In genomic region chr5:51039713-51040178, GRCm38 (mm10) we compare ENCODE assay signal across 9 mouse cellular contexts.
DNase-seq lines count a peak whose midpoint lies in the region; ATAC-seq and TF ChIP-seq lines count a peak whose summit lies in the region.
"Had no signal": no experiment of that assay in that cellular context is flagged by ENCODE, and none has a peak within 500 bp of the region (broad histone marks: within the 10 kb centered on the region; RNA-seq: fewer than 3 reads in every experiment).

No protein-coding gene starts in this region.

- no peak overlapping the region for H3K4me2 ChIP-seq in hindbrain, postnatal 0 days (ENCODE audit: low read depth, low read length)
- H3K4me2 ChIP-seq in hindbrain, embryonic 12.5 days (replicated peaks), result no peak overlapping the region
- H3K4me2 ChIP-seq in kidney, embryonic 14.5 days (replicated peaks; ENCODE audit: low read depth, low read length), result no peak overlapping the region
- H3K4me2 ChIP-seq in midbrain, embryonic 11.5 days, result no peak overlapping the region
- H3K4me2 ChIP-seq: neural tube, embryonic 12.5 days had no signal

- no peaks in the 10 kb centered on the region for H3K27me3 ChIP-seq in hindbrain, postnatal 0 days (ENCODE audit: insufficient read depth, low read length)
- H3K27me3 ChIP-seq in hindbrain, embryonic 12.5 days, result no peaks in the 10 kb centered on the region
- no peaks in the 10 kb centered on the region for H3K27me3 ChIP-seq in kidney, embryonic 14.5 days (ENCODE audit: control insufficient read depth, insufficient read depth, low read length)
- H3K27me3 ChIP-seq in midbrain, embryonic 11.5 days (ENCODE audit: control insufficient read depth, insufficient read depth, low read length), result no peaks in the 10 kb centered on the region
- H3K27me3 ChIP-seq: neural tube, embryonic 12.5 days had no signal

- DNase-seq in hindbrain, postnatal 0 days (ENCODE audit: low spot score), result peak; percentile 21
- peak; percentile 17 to 19 for DNase-seq in cerebellum, postnatal 10 days
- DNase-seq in mesoderm, embryonic 11.5 days (ENCODE audit: low read depth, low spot score), result peak; percentile 4
- no peak for DNase-seq in right cerebral cortex, adult 18-20 months
- DNase-seq in midbrain, embryonic 11.5 days (ENCODE audit: low spot score, missing footprints), result no peak
- DNase-seq in layer of hippocampus, adult 9-11 months, result no peak

- no peak overlapping the region for H3K4me3 ChIP-seq in hindbrain, postnatal 0 days (ENCODE audit: low read length)
- no peak overlapping the region for H3K4me3 ChIP-seq in hindbrain, embryonic 12.5 days
- no peak overlapping the region for H3K4me3 ChIP-seq in kidney, embryonic 14.5 days (ENCODE audit: low read length)
- H3K4me3 ChIP-seq in midbrain, embryonic 11.5 days (ENCODE audit: low read depth, low read length), result no peak overlapping the region
- H3K4me3 ChIP-seq: neural tube, embryonic 12.5 days had no signal

- no peaks in the 10 kb centered on the region for H3K4me1 ChIP-seq in hindbrain, postnatal 0 days (ENCODE audit: insufficient read depth, low read length)
- no peaks in the 10 kb centered on the region for H3K4me1 ChIP-seq in hindbrain, embryonic 12.5 days
- no peaks in the 10 kb centered on the region for H3K4me1 ChIP-seq in kidney, embryonic 14.5 days (ENCODE audit: control insufficient read depth, insufficient read depth, low read length)
- H3K4me1 ChIP-seq in midbrain, embryonic 11.5 days (ENCODE audit: control insufficient read depth, insufficient read depth, low read length), result no peaks in the 10 kb centered on the region
- H3K4me1 ChIP-seq: neural tube, embryonic 12.5 days had no signal

- WGBS in hindbrain, postnatal 0 days, result 86% methylated on average over 5 of the region's 5 CpGs
- 82% methylated on average over 5 of the region's 5 CpGs for WGBS in hindbrain, embryonic 12.5 days
- 61% methylated on average over 5 of the region's 5 CpGs for WGBS in kidney, embryonic 14.5 days
- WGBS in midbrain, embryonic 11.5 days, result 83% methylated on average over 5 of the region's 5 CpGs

- no peaks in the 10 kb centered on the region for H3K9me3 ChIP-seq in hindbrain, postnatal 0 days (ENCODE audit: low read length)
- no peaks in the 10 kb centered on the region for H3K9me3 ChIP-seq in hindbrain, embryonic 12.5 days (replicated peaks)
- H3K9me3 ChIP-seq in kidney, embryonic 14.5 days (ENCODE audit: control insufficient read depth, low read length), result no peaks in the 10 kb centered on the region
- no peaks in the 10 kb centered on the region for H3K9me3 ChIP-seq in midbrain, embryonic 11.5 days (ENCODE audit: control insufficient read depth, low read length)
- H3K9me3 ChIP-seq: neural tube, embryonic 12.5 days had no signal

- H3K27ac ChIP-seq in hindbrain, postnatal 0 days, result no peak overlapping the region
- no peak overlapping the region for H3K27ac ChIP-seq in hindbrain, embryonic 12.5 days
- no peak overlapping the region for H3K27ac ChIP-seq in kidney, embryonic 14.5 days (ENCODE audit: low read depth, low read length)
- no peak overlapping the region for H3K27ac ChIP-seq in midbrain, embryonic 11.5 days (ENCODE audit: low read depth, low read length)
- H3K27ac ChIP-seq: neural tube, embryonic 12.5 days had no signal

- TF ChIP-seq CTCF in hindbrain, postnatal 0 days (IDR thresholded peaks at IDR 0.05; ENCODE audit: low read depth), result peak; percentile 51

- H3K36me3 ChIP-seq in hindbrain, postnatal 0 days (ENCODE audit: insufficient read depth, low read length), result no peaks in the 10 kb centered on the region
- H3K36me3 ChIP-seq in hindbrain, embryonic 12.5 days, result no peaks in the 10 kb centered on the region
- no peaks in the 10 kb centered on the region for H3K36me3 ChIP-seq in kidney, embryonic 14.5 days (ENCODE audit: control insufficient read depth, insufficient read depth, low read length)
- no peaks in the 10 kb centered on the region for H3K36me3 ChIP-seq in midbrain, embryonic 11.5 days (ENCODE audit: control insufficient read depth, insufficient read depth, low read length)
- H3K36me3 ChIP-seq: neural tube, embryonic 12.5 days had no signal

- ATAC-seq in hindbrain, postnatal 0 days, result no peak
- ATAC-seq in hindbrain, embryonic 12.5 days (ENCODE audit: low FRiP score), result no peak
- peak; percentile 81; the same call in 1 of the 2 replicates for ATAC-seq in kidney, embryonic 14.5 days (ENCODE audit: low FRiP score, low TSS enrichment)
- ATAC-seq in midbrain, embryonic 11.5 days (ENCODE audit: low FRiP score), result no peak

- H3K9ac ChIP-seq in hindbrain, postnatal 0 days (replicated peaks; ENCODE audit: low read length), result no peak overlapping the region
- H3K9ac ChIP-seq in hindbrain, embryonic 12.5 days, result no peak overlapping the region
- H3K9ac ChIP-seq in kidney, embryonic 14.5 days (ENCODE audit: low read depth, low read length), result no peak overlapping the region
- H3K9ac ChIP-seq in midbrain, embryonic 11.5 days (ENCODE audit: low read length), result no peak overlapping the region
- H3K9ac ChIP-seq: neural tube, embryonic 12.5 days had no signal

Comparison
In these comparisons a context has a peak if more than half of its experiments do, and no peak if none do; other contexts are left out.
1. DNase-seq: peak in hindbrain, postnatal 0 days (single experiment), cerebellum, postnatal 10 days (2 of 2) and mesoderm, embryonic 11.5 days (single experiment); none in right cerebral cortex, adult 18-20 months (single experiment), midbrain, embryonic 11.5 days (single experiment) and layer of hippocampus, adult 9-11 months (single experiment).